Mouse (Mus musculus) ES-E14 (cell line): ENCODE data around the gene Slc2a4.

ENCODE experiments used
- MAFK ChIP-seq: IDR thresholded peaks from 2 replicates; pipeline ENCODE4 v1.6.1; 2014; ENCODE audit warnings: mild to moderate bottlenecking, low read depth, low read length, inconsistent platforms; ENCODE audit not compliant: insufficient read depth
- ZNF384 ChIP-seq: IDR thresholded peaks from 2 replicates; pipeline ENCODE4 v1.6.1; 2012; ENCODE audit warnings: low read depth, low read length, inconsistent platforms

DNA sequence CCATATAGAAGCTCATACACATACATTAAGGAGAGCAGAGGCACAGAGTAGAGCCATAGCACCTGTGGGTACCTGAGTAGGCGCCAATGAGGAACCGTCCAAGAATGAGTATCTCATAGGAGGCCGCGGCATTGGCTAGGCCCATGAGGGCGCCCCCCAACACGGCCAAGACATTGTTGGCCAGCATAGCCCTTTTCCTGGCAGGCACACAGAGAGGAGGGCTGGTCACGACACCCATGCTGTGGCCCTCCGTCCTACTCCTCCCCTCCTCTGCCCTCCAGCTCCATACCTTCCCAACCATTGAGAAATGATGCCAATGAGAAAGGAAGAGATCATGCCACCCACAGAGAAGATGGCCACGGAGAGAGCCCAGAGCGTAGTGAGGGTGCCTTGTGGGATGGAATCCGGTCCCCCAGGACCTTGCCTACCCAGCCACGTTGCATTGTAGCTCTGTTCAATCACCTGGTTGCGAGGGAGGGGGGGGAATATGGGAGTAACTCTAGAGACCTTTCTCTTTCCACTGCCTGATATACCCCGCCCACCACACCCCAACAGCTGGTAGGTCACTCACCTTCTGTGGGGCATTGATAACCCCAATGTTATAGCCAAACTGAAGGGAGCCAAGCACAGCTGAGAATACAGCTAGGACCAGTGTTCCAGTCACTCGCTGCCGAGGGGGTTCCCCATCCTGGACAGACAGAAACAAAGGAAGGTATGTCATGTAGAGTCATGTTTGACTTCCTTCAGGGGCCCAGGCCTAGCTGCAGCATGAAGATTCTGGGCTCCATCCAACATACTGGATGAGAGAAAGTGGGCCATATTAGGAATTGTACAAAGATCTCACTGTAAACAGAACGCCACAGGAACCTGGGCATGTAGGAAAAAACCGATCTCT, 1.7 kb downstream of the Slc2a4 start:
- TF ChIP-seq ZNF384 (no peak), MAFK (no peak)
